Mouse (Mus musculus) heart, embryonic 14.5 days (tissue): ENCODE data around the gene Trabd2b. TPM values are rescaled to one million over a fixed set of nuclear protein-coding genes. Genes with fewer than 3 reads are reported as not detected.

Source experiments
- ATAC-seq: fragments of 200-750 bp; cut with Nextera tagmentation; 2 replicates; pipeline ENCODE4 v1.8.0; 2017; ENCODE audit warnings: low read depth, moderate TSS enrichment; ENCODE audit not compliant: insufficient number of reproducible peaks, insufficient read depth, low FRiP score
- H3K27ac ChIP-seq, 2 experiments: fragments of 200-500 bp in 1 of 2; fragments of 300-500 bp in 1 of 2; sonication (generic) in 1 of 2; replicated peaks in 1 of 2; 2 replicates each; pipeline ENCODE4 v1.5.1; 2012 to 2014; ENCODE audit warnings: low read depth in 2 of 2, low read length in 2 of 2, control low read depth in 1 of 2, mild to moderate bottlenecking in 1 of 2, mixed read lengths in 1 of 2; ENCODE audit not compliant: control insufficient read depth in 1 of 2, insufficient read depth in 1 of 2
- H3K27me3 ChIP-seq: fragments of 300-500 bp; sonication (generic); 2 replicates; pipeline ENCODE4 v1.6.1; 2014; ENCODE audit warnings: mild to moderate bottlenecking, low read length, control low read depth; ENCODE audit not compliant: control insufficient read depth, insufficient read depth
- H3K36me3 ChIP-seq: fragments of 300-500 bp; sonication (generic); 2 replicates; pipeline ENCODE4 v1.6.1; 2014; ENCODE audit warnings: mild to moderate bottlenecking, control low read depth, low read length, mixed read lengths; ENCODE audit not compliant: control insufficient read depth, insufficient read depth
- H3K4me1 ChIP-seq, 2 experiments: fragments of 200-500 bp in 1 of 2; fragments of 300-500 bp in 1 of 2; sonication (generic) in 1 of 2; 2 replicates each; pipeline ENCODE4 v1.6.1; 2012 to 2014; ENCODE audit warnings: low read length in 2 of 2, control low read depth in 1 of 2, mixed read lengths in 1 of 2; ENCODE audit not compliant: control insufficient read depth in 2 of 2, insufficient read depth in 2 of 2
- H3K4me2 ChIP-seq: fragments of 300-500 bp; sonication (generic); 2 replicates; pipeline ENCODE4 v1.6.1; 2014; ENCODE audit warnings: mild to moderate bottlenecking, low read length
- H3K4me3 ChIP-seq, 2 experiments: fragments of 200-500 bp in 1 of 2; fragments of 300-500 bp in 1 of 2; sonication (generic) in 1 of 2; 2 replicates each; pipeline ENCODE4 v1.5.1; 2012 to 2014; ENCODE audit warnings: low read length in 2 of 2, mild to moderate bottlenecking in 2 of 2, control low read depth in 1 of 2, low read depth in 1 of 2, moderate library complexity in 1 of 2; ENCODE audit not compliant: control insufficient read depth in 1 of 2, insufficient read depth in 1 of 2
- H3K9ac ChIP-seq: fragments of 300-500 bp; sonication (generic); 2 replicates; pipeline ENCODE4 v1.6.1; 2014; ENCODE audit warnings: mild to moderate bottlenecking, low read length
- H3K9me3 ChIP-seq: fragments of 300-500 bp; sonication (generic); 2 replicates; pipeline ENCODE4 v1.6.1; 2016; ENCODE audit warnings: low read length, control low read depth; ENCODE audit not compliant: control insufficient read depth
- WGBS: fragments of 180-500 bp; shearing (Covaris S2); extraction: QIAGEN DNeasy Blood & Tissue Kit; methylation state at CpG from one replicate; pipeline ENCODE4 v1.1.7; 2014; 5-methylcytosine and 5-hydroxymethylcytosine counted together
- polyA plus RNA-seq: library from polyadenylated mRNA; unstranded; fragments of >200 nt; fragmentation: Nextera tagmentation; extraction: Ambion mirVana; gene quantifications from 2 replicates; pipeline ENCODE4 v1.2.1, GENCODE M21; 2014

The Trabd2b gene
- polyA plus RNA-seq, 1 experiment from 2014 or later, result 2.7 TPM

DNA sequence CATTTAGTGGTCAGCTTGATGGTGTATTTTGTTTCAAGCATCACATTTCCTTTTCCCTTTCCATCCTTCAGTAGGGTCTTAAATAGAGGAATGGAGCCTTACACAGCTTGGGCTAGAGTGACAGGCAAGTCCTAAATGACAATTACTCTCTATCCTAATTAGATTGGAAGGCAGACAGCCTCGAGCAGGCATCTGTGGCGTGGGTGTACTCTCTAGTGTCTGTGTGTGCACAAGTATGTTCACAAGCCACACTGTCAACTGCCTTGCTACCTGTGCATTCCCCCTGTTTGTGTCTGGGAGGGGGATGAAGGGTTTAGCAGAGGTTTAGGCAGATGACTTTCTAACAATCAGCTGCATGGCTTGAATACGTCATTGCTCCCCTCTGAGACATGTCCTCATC is 6.7 kb upstream of the Trabd2b start:
- no peak overlapping the region for H3K4me2 ChIP-seq
- H3K27me3 ChIP-seq, result peaks cover 73% of the 10 kb centered on the region
- no peak overlapping the region for H3K27ac ChIP-seq
- H3K4me1 ChIP-seq, result no peaks in the 10 kb centered on the region
- ATAC-seq, result no peak
- 68% methylated on average over 3 of the region's 3 CpGs for WGBS
- H3K4me3 ChIP-seq, result no peak overlapping the region
- no peak overlapping the region for H3K9ac ChIP-seq
- no peaks in the 10 kb centered on the region for H3K36me3 ChIP-seq
- no peaks in the 10 kb centered on the region for H3K9me3 ChIP-seq

DNA sequence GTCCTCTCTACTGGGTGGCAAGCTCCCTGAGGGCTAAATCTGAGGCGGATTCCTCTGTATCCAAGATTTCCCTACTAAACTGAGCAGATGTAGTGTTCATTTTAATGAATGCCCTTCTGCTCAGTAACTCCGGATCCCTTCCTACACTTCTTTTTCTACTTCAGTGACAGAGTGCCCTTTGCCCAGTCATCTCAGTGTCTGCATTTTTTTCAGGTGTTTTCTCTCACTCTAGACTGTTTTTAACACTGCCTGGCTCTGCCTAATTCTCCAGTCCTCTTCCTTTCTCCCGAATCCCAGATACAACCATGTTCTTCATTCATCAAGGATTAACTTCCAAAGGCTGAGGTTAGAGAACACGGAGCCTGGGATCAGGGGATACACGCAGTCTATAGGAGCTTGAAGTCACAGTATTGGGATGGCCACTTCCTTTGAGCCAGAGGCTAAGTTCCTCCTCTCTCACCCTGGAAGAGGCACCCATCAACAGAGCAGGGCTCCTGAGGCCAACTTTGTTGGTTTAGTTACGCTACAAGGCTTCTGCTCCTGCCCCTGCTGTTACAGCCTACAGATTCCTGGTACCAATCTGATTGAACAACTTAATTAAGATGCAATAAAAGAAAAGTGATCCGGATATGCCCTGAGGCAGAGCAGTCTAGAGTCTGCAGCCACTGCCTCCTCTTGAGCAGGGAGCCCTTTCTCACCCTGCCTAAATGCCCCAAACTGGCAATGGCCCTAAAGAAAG is 4.4 kb upstream of the Trabd2b start:
- ATAC-seq, result no peak
- Histone ChIP-seq H3K36me3 (no peaks in the 10 kb centered on the region), H3K9ac (no peak overlapping the region), H3K9me3 (no peaks in the 10 kb centered on the region), H3K4me1 (peaks cover 0 to 2% of the 10 kb centered on the region in 2 experiments; a peak in 1 of 4 replicates), H3K4me2 (no peak overlapping the region), H3K4me3 (no peak overlapping the region), H3K27ac (no peak overlapping the region), H3K27me3 (peaks cover 76% of the 10 kb centered on the region)
- WGBS, result 56% methylated on average over 7 of the region's 7 CpGs

DNA sequence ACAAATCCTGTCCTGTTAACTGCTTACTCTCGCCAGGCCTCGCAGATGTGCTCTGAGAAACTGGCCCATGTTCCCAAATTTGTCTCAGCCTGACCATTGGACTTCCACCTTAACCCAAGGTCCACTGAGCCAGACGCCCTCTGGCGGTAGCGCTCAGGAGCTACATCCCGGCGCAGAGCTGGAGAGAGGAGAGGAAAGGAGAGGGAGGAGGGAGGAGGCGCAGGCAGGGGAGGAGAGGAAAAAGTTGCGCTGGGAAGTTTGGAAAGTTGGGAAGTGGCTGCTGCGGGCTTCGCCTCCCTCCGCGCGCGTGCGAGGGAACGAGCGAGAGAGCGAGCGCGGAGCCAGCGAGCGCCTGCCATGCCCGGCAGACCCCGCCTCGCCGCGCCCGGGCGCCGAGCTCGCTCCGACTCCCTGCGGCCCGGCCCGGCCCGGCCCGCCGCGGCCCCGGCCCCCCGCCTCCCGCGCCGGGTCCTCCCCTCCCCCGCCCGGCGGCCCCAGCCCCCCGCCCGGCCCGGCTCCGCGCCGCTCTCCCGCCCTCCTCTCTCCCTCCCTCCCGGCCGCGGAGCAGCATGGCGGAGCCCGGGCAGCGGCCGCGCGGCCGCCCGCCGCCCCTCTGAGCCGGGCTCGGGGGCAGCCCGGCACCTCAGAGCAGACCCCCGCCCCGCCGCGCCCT is 706 bp upstream of the Trabd2b start:
- ATAC-seq, result peak; percentile 78
- Histone ChIP-seq H3K36me3 (no peaks in the 10 kb centered on the region), H3K4me2 (peak overlapping the region; percentile 85), H3K9me3 (no peaks in the 10 kb centered on the region), H3K4me3 (peak overlapping the region; percentile 60 to 69), H3K4me1 (peaks cover 7 to 11% of the 10 kb centered on the region in 2 experiments; a peak in 3 of 4 replicates), H3K27ac (peak overlapping the region; percentile 52 to 65), H3K27me3 (peaks cover 81% of the 10 kb centered on the region), H3K9ac (peak overlapping the region; percentile 73)
- WGBS, result under 1% methylated on average over 31 of the region's 74 CpGs

GRCm38 (mm10) chr4:114407516-114407915 is 992 bp downstream of the Trabd2b start:
- peaks cover 14 to 20% of the 10 kb centered on the region in 2 experiments; a peak in 3 of 4 replicates for H3K4me1 ChIP-seq
- peak overlapping the region in 1 of 2 experiments; percentile 60; a peak in 2 of 4 replicates for H3K4me3 ChIP-seq
- H3K27ac ChIP-seq, result no peak overlapping the region
- no peak for ATAC-seq
- no peaks in the 10 kb centered on the region for H3K36me3 ChIP-seq
- 42% methylated on average over 3 of the region's 3 CpGs for WGBS
- peak overlapping the region; percentile 85 for H3K4me2 ChIP-seq
- peaks cover 78% of the 10 kb centered on the region for H3K27me3 ChIP-seq
- peak overlapping the region; percentile 73; the same call in 1 of the 2 replicates for H3K9ac ChIP-seq
- no peaks in the 10 kb centered on the region for H3K9me3 ChIP-seq

DNA sequence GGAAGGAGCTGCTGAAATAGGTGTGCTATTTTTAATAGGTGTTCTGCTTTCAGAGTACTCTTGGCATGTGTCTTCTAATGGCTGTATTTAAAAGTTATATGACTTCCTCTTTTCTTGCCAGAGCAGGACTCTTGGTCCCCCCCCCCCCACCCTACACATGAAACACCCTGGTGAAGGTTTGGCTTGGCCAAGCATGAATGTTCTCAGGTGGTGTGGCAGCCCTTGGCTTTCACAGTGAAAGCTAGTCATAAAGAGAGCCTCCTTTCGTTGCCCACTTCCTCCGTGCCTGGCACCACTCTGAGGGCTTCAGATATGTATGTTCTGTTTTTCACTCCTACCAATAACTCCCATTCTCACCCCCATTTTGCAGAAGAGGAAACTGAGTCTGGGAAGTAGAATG is 1.8 kb downstream of the Trabd2b start:
- peaks cover 81% of the 10 kb centered on the region for H3K27me3 ChIP-seq
- H3K27ac ChIP-seq, result no peak overlapping the region
- H3K9me3 ChIP-seq, result no peaks in the 10 kb centered on the region
- peaks cover 14 to 20% of the 10 kb centered on the region in 2 experiments; a peak in 3 of 4 replicates for H3K4me1 ChIP-seq
- H3K4me3 ChIP-seq, result no peak overlapping the region
- WGBS, result 79% methylated on average over 2 of the region's 2 CpGs
- no peak overlapping the region for H3K4me2 ChIP-seq
- no peaks in the 10 kb centered on the region for H3K36me3 ChIP-seq
- H3K9ac ChIP-seq, result no peak overlapping the region
- no peak for ATAC-seq

DNA sequence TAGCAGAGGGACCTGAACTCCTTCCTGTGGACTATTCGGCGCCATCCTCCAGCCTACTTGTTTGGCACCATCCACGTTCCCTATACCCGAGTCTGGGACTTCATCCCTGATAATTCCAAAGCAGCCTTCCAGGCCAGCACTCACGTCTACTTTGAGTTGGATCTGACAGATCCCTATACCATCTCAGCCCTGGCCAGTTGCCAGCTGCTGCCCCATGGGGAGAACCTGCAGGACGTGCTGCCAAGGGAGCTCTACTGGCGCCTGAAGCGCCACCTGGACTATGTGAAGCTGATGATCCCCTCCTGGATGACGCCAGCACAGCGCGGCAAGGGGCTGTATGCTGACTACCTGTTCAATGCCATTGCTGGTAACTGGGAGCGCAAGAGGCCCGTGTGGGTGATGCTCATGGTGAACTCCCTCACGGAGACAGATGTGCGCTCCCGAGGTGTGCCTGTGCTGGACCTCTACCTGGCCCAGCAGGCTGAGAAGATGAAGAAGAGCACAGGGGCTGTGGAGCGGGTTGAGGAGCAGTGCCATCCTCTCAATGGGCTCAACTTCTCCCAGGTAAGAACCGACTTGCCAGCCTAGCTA is 2.5 kb downstream of the Trabd2b start:
- H3K4me3 ChIP-seq, result no peak overlapping the region
- H3K4me1 ChIP-seq, result peaks cover 14 to 20% of the 10 kb centered on the region in 2 experiments; a peak in 3 of 4 replicates
- ATAC-seq, result no peak
- H3K27ac ChIP-seq, result no peak overlapping the region
- no peak overlapping the region for H3K4me2 ChIP-seq
- 74% methylated on average over 18 of the region's 18 CpGs for whole genome bisulfite sequencing
- peaks cover 80% of the 10 kb centered on the region for H3K27me3 ChIP-seq
- no peaks in the 10 kb centered on the region for H3K36me3 ChIP-seq
- H3K9ac ChIP-seq, result no peak overlapping the region
- no peaks in the 10 kb centered on the region for H3K9me3 ChIP-seq

GRCm38 (mm10) chr4:114409511-114409910 is 3.0 kb downstream of the Trabd2b start:
- Histone ChIP-seq H3K4me3 (no peak overlapping the region), H3K4me1 (peaks cover 14 to 20% of the 10 kb centered on the region in 2 experiments; a peak in 3 of 4 replicates), H3K9ac (no peak overlapping the region), H3K27me3 (peaks cover 81% of the 10 kb centered on the region), H3K9me3 (no peaks in the 10 kb centered on the region), H3K36me3 (no peaks in the 10 kb centered on the region), H3K4me2 (no peak overlapping the region), H3K27ac (no peak overlapping the region)
- ATAC-seq, result no peak
